Mouse (Mus musculus): ENCODE results near the gene Slc25a5. TPM values are rescaled to one million over a fixed set of nuclear protein-coding genes. Genes with fewer than 3 reads are reported as not detected.

The Slc25a5 gene
- polyA plus RNA-seq, 1 experiment from 2014 or later, result 481 TPM

DNA sequence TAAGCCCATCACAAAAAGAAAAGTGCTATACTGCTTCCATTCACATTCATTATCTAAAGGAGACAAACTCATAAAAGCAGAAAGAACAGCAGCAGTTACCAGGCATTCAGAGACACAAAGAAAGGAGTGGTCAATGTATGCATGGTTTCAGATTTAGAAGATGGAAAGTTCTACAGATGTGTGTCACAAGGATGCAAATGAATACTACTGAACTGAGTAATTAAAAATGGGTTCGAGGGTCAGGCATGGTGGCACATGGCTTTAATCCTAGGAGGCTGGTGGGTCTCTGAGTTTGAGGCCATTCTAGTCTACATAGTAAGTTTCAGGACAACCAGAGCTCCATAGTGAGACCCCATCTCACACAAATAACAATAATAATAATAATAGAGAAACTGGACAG is 51.7 kb downstream of the Slc25a5 start:
- H3K9ac ChIP-seq, result no peak overlapping the region
- no peak overlapping the region for H3K27ac ChIP-seq
- H3K9me3 ChIP-seq, result no peaks in the 10 kb centered on the region
- no peak overlapping the region for H3K4me3 ChIP-seq
- H3K4me2 ChIP-seq, result no peak overlapping the region
- H3K27me3 ChIP-seq, result no peaks in the 10 kb centered on the region
- ATAC-seq (ENCODE audit: insufficient number of reproducible peaks, insufficient read depth, low FRiP score, low TSS enrichment, low read depth), result no peak
- no peaks in the 10 kb centered on the region for H3K36me3 ChIP-seq
- H3K4me1 ChIP-seq, result no peaks in the 10 kb centered on the region
- WGBS, result 78% methylated on average over 1 of the region's 1 CpGs

Other genes with a start within 250 kb of the Slc25a5 start
- gene Pgrmc1, start 197.4 kb upstream of the Slc25a5 start, polyA plus RNA-seq (2015; fragmentation: Nextera tagmentation; extraction: Ambion mirVana), result 368 and 407 TPM in 2 replicates
- 2.9 and 3.5 TPM in 2 replicates for gene Akap17b, start 150.3 kb upstream of the Slc25a5 start, polyA plus RNA-seq (2015; fragmentation: Nextera tagmentation; extraction: Ambion mirVana)
- 1.7 and 2.1 TPM in 2 replicates for gene Slc25a43, start 52.0 kb upstream of the Slc25a5 start, polyA plus RNA-seq (2015; fragmentation: Nextera tagmentation; extraction: Ambion mirVana)
- gene Ube2a, start 78.2 kb downstream of the Slc25a5 start, polyA plus RNA-seq (2015; fragmentation: Nextera tagmentation; extraction: Ambion mirVana), result 132 and 136 TPM in 2 replicates
- gene C330007P06Rik, start 78.5 kb downstream of the Slc25a5 start, polyA plus RNA-seq (2015; fragmentation: Nextera tagmentation; extraction: Ambion mirVana), result 37.5 and 39.6 TPM in 2 replicates
- gene Nkrf, start 107.2 kb downstream of the Slc25a5 start, polyA plus RNA-seq (2015; fragmentation: Nextera tagmentation; extraction: Ambion mirVana), result 1.5 TPM in 2 replicates
- 38.3 and 40.0 TPM in 2 replicates for gene Sept6, start 196.1 kb downstream of the Slc25a5 start, polyA plus RNA-seq (2015; fragmentation: Nextera tagmentation; extraction: Ambion mirVana)